Mouse (Mus musculus): ENCODE data around the gene Etfrf1. TPM values are rescaled to one million over a fixed set of nuclear protein-coding genes. Genes with fewer than 3 reads are reported as not detected.

The Etfrf1 gene
- total RNA-seq (2023), result 8.3 TPM

DNA sequence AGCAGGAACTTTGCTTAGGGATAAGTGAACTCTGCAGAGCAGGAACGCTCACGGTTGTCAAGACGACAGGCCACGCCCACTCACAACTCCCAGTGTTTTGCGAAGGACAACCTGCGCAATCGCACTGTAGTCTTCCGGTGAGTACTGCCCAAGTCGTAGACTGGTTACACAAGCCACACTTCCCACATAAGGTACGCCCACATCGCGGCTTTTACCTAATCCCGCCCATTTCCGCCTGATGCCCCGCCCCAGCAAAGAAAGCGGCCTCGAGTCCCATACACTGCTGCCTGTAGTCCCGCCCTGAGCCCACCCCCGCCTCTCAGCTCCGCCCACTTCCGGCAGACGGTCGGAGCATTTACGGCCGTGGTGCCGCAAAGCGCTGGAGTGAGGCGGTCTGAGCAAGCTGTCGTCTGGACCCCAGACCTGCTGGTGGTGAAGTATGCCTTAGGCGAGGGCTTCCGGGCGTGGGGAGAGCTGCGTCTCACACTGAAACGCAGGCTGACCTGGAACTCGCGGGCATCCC, at the start of gene Etfrf1, which contains the start of gene Casc1:
Etfrf1 (plus strand) TSS at position 319 of the 523 bp plus-strand sequence.
Casc1 (minus strand) TSS at position 190 of the 523 bp plus-strand sequence.

DNA sequence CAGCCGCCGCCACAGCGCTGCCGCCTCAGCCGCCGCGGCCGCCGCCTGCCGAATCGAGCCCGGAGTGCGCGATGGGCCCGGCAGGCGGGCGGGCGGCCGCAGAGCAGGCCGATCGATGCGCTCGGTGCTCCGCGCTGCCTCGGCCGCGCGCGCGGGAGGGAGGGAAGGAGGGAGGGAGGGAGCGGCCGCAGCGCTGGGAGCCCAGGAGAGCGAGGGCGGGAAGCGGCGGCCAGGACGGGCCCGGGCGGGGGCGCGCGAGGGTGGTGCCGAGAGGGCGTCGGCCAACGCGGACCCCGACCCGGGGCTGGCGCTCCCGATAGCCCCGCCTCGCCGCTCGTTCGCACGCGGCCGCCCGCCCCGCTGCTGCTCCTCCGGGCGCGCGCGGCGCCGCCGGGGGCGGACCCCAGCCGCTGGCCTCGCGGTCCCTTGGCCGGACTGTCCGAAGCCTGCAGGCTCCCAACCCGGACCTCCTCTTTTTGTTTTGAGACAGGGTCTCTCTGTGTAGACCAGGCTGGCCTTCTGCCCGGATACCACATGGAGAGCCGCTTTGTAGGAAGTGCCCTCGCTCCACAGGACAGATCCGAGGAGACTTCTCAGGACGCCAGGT, 39.4 kb downstream of the Etfrf1 start, which contains the start of gene Kras:
Kras (minus strand) TSS at position 55 of the 607 bp plus-strand sequence.

Other genes starting within 250 kb of the Etfrf1 start
- gene Bcat1, start 134.9 kb upstream of the Etfrf1 start, total RNA-seq (2023), result 0.73 TPM
- gene Lrmp, start 95.5 kb upstream of the Etfrf1 start, total RNA-seq (2023), result 94.2 TPM
- gene Casc1, start 129 bp upstream of the Etfrf1 start, total RNA-seq (2023), result 3.6 TPM
- gene Kras, start 39.1 kb downstream of the Etfrf1 start, total RNA-seq (2023), result 182 TPM